Mouse (Mus musculus) frontal cortex, postnatal 36 days (tissue): ENCODE results near the gene Abcd3.
"Not testable (repeated sequence)": the region's sequence is repeated elsewhere in the genome, so short reads cannot be mapped to it uniquely, and the experiment has no call there.

Experiments used
- DNase-seq, 2 experiments: peaks; one replicate each; pipeline ENCODE4 v3.0.0; 2022; ENCODE audit warnings: low spot score in 2 of 2

Gene Abcd3

GRCm38 (mm10) chr3:121818736-121819396 is 3.8 kb upstream of the Abcd3 start:
- no peak for DNase-seq

DNA sequence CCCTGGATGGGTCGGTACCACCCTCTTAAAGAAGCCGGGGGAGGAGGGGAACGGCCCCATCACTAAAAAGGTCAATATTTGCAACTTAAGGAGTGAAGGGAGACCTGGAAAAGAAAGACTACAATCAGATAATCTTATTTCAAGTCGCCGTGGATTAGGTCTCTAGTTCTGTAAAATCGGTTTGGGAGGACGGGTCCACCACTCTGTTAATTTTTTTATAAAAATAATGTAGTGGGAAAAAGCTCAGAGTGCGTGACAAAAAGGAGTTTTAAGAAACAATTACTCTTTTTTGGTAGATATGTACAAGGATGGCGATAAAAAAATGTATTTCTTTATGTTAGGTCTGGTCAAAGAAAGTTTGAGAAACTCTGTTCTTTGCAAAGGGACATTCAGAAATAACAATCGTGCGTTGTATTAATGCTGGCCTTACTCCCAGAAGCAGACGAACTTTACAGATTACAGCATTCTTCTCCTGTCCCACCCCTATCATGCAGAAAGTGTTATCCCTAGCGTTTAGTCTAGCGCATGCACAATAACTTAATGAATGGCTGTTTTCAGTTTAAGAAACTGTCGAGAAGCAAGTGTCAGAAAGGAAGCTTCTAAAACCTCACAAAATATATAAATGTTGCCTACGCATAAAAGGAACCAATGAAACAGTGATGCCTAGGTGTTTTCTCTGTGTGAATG is 590 bp upstream of the Abcd3 start:
- DNase-seq = no peak

DNA sequence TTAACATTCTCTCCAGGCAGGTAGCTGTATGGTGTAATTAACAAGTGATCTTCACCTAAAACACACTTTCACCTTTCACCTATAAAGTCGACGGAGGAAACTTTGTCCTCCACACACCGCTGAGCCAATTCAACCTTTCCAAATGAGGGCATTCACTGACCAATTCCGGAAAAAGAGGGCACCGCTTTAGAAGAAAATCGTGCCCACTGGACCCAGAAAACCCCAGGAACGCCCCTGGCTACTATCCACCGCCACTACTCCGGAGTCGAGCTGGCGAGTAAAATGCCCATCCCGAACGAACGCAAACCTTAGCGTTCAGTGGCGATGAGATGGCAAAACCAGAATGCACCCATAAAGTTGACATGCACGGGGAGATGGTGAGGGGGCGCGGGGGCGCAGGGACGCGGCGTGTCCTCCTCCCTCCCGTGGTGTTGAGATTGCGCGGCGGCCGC is 663 bp downstream of the Abcd3 start:
- DNase-seq = no peak

- DNase-seq = no peak
Measured at GRCm38 (mm10) chr3:121813834-121814233, 1.3 kb downstream of the Abcd3 start.

GRCm38 (mm10) chr3:121808246-121808645 is 6.9 kb downstream of the Abcd3 start:
- no peak for DNase-seq

DNA sequence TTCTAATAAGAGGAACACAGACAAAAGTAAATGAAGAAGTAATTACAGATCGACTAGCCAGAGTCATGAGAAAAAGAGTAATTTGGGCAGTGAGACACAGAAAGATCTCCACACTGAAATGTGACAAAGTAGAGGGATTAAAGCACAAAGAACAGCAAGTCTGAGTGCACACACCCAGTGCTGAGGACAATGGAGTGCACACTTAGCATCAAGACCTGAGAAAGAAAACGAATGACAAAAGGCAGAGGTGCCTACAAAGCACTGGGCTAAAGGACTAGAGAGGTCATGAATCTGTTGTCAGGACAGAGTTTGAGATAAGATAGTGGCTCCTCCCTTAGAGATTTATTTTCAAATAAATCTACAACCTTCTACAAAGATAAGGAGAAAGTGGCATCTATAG is 20.9 kb downstream of the Abcd3 start:
- DNase-seq = no peak

- no peak for DNase-seq
Measured at GRCm38 (mm10) chr3:121792246-121792645, 22.9 kb downstream of the Abcd3 start.

GRCm38 (mm10) chr3:121790442-121790841 is 24.7 kb downstream of the Abcd3 start:
- no peak for DNase-seq

GRCm38 (mm10) chr3:121789790-121790189 is 25.3 kb downstream of the Abcd3 start:
- no peak for DNase-seq

GRCm38 (mm10) chr3:121783020-121783419 is 32.1 kb downstream of the Abcd3 start:
- DNase-seq = no peak

GRCm38 (mm10) chr3:121777943-121778342 is 37.2 kb downstream of the Abcd3 start:
- peak; percentile 76 to 94 for DNase-seq

- not testable (repeated sequence) for DNase-seq
Measured at GRCm38 (mm10) chr3:121773336-121773735, 41.8 kb downstream of the Abcd3 start.

- DNase-seq = no peak
Measured at GRCm38 (mm10) chr3:121768770-121769169, 46.3 kb downstream of the Abcd3 start.

DNA sequence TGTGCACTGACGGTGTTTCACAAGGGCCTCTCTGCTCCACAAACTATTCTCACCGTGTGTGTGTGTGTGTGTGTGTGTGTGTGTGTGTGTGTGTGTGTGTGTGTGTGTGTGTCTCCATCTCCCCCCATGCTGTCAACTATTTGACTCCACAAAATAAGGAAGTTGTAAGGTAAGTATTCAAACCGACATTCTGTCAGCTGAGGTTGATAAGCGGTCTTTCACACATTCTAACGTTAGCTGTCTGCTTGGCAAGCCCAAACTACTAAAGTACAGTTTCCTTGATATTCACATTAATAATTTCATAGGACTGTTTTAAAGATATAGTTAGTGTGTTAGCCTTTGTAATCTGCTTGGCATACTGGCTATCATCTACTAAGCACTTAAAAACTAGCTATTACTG is 48.3 kb downstream of the Abcd3 start:
- no peak for DNase-seq

- no peak for DNase-seq
Measured at GRCm38 (mm10) chr3:121766048-121766447, 49.1 kb downstream of the Abcd3 start.

- DNase-seq = no peak
Measured at GRCm38 (mm10) chr3:121762056-121762852, 52.8 kb downstream of the Abcd3 start.

DNA sequence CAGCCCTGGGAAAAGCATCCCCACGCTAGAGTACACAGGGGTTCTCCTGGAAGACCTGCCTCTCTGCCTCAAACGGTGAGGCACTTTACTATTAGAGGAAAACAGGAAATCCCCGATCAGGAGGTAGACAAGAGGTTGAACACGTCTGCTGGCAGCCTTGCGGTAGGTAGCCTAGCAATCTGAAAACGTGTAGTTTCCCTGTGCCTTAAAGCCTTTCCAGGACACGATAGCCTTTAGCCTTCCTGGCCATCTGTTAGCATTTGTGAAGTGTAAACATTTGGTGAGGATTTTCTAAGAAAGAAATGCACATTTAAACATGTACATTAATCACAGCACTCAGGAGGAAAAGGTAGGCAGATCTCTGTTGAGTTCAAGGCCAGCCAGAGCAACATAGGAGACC is 56.7 kb downstream of the Abcd3 start:
- DNase-seq = no peak

DNA sequence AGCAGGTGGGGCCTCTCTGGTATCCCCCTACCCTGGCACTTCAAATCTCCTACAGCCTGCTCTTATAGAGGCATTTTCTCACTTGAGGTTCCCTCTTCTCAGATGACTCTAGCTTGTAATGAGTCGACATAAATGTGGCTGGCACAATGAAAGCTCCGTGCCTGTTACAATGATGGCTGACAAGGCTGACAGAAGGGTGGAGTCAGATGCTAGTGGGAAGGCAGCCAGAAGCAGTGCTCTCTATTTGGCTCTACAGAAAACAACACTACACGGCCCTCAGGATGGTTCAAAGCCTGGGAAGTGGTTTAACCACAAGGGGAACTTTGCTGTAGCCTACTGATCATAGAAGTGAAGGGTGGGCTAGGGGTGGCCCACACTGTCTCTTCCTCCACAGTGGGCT is 60.0 kb downstream of the Abcd3 start:
- no peak for DNase-seq

- DNase-seq = not testable (repeated sequence)
Measured at GRCm38 (mm10) chr3:121754319-121755090, 60.6 kb downstream of the Abcd3 start.

DNA sequence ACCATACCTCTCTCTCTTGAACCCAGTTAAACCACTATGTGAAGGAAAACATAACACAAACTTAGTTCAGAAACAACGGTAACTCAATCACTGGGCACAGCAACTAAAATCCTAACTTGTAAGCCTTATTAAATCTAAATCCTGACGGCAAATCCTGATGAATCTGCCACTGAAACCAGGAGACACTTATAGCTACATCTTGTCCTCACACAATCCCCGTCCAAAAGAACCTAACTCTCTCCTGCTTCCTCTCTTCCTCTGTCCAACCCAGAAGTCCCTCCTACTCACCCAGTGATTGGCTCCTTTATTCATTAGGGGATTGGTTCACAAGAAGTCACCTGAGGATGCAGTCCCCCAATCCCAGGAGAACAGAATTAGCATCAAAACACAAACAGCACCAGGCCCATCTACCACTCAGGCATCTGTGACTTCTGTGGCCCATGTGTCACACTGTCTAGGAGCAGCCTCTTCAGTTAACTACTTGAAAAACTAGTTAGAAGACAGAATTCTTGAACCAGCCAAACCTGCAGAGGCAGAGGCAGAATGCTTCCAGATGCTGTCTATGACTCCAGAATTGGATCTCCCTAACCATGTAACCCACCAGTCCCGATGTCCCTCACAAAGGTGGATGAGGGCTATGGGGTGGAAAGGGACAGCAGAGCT is 73.8 kb downstream of the Abcd3 start:
- DNase-seq = not testable (repeated sequence)

DNA sequence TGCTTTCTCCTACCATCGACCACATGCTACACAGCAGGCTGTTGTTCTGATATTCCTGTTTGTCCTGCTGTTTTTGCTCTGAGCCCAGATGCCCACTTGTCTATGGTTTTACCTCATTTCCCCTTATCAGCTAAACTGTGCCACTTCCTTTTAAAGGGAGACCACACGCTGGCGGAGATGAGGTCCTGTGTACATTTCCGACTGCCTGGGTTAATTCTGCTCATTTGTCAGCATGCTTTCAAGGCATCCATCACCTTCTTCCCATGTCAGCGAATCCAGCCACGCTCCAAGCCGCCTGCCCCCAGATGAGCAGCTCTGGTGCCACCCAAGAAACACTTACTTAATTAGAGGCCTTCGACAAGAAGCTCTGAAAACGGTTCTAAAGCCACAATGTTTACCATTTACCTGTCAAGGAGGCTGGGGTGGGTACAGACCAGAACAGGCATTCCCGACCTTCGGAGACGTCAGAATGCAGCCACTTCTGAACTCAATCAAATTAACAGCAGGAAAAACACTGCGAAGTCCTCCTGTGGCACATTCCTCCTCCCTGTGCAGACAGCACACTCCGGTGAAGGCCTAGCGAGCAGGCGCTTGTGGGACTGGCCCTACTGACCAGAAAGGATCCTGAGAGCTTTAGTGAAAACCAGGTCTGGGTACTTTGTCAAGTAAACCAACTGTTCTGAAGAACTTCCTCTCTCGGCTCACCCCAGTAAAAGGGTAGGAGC is 75.5 kb downstream of the Abcd3 start:
- no peak for DNase-seq
